Mouse (Mus musculus): ENCODE results near the gene Pgbd5. TPM values are rescaled to one million over a fixed set of nuclear protein-coding genes. Genes with fewer than 3 reads are reported as not detected.

Gene Pgbd5
- polyA plus RNA-seq, 1 experiment from 2014 or later, result 10.3 TPM

- Histone ChIP-seq H3K4me1 (replicated peaks) (peaks cover 15% of the 10 kb centered on the region), H3K27ac (no peak overlapping the region), H3K36me3 (no peaks in the 10 kb centered on the region), H3K9ac (no peak overlapping the region), H3K4me3 (no peak overlapping the region), H3K27me3 (no peaks in the 10 kb centered on the region), H3K4me2 (no peak overlapping the region), H3K9me3 (no peaks in the 10 kb centered on the region)
- WGBS, result 32% methylated on average over 12 of the region's 12 CpGs
- ATAC-seq (ENCODE audit: low FRiP score), result 0 out of 2 replicates have a peak, but pooled peaks have one; percentile 15
These were observed 40.5 kb downstream of the Pgbd5 start for GRCm38 (mm10) chr8:124398843-124399402.

GRCm38 (mm10) chr8:124397321-124398065 lies 42.0 kb downstream of the Pgbd5 start:
- no peaks in the 10 kb centered on the region for H3K27me3 ChIP-seq
- ATAC-seq (ENCODE audit: low FRiP score), result no peak
- no peak overlapping the region for H3K27ac ChIP-seq
- no peak overlapping the region for H3K4me3 ChIP-seq
- no peaks in the 10 kb centered on the region for H3K36me3 ChIP-seq
- no peak overlapping the region for H3K9ac ChIP-seq
- no peak overlapping the region for H3K4me2 ChIP-seq
- no peaks in the 10 kb centered on the region for H3K9me3 ChIP-seq
- H3K4me1 ChIP-seq (replicated peaks), result peaks cover 19% of the 10 kb centered on the region; the same call in 1 of the 2 replicates
- WGBS, result 84% methylated on average over 11 of the region's 11 CpGs

GRCm38 (mm10) chr8:124396531-124396930 lies 42.9 kb downstream of the Pgbd5 start:
- Histone ChIP-seq H3K36me3 (no peaks in the 10 kb centered on the region), H3K9ac (no peak overlapping the region), H3K27me3 (no peaks in the 10 kb centered on the region), H3K27ac (no peak overlapping the region), H3K9me3 (no peaks in the 10 kb centered on the region), H3K4me1 (replicated peaks) (peaks cover 22% of the 10 kb centered on the region; the same call in 1 of the 2 replicates), H3K4me2 (no peak overlapping the region), H3K4me3 (no peak overlapping the region)
- 88% methylated on average over 2 of the region's 2 CpGs for WGBS
- ATAC-seq (ENCODE audit: low FRiP score), result no peak

GRCm38 (mm10) chr8:124395392-124395791 lies 44.1 kb downstream of the Pgbd5 start:
- H3K27me3 ChIP-seq, result no peaks in the 10 kb centered on the region
- no peak for ATAC-seq (ENCODE audit: low FRiP score)
- no peaks in the 10 kb centered on the region for H3K36me3 ChIP-seq
- H3K9me3 ChIP-seq, result no peaks in the 10 kb centered on the region
- H3K27ac ChIP-seq, result no peak overlapping the region
- H3K9ac ChIP-seq, result no peak overlapping the region
- H3K4me1 ChIP-seq (replicated peaks), result peaks cover 22% of the 10 kb centered on the region; the same call in 1 of the 2 replicates
- no peak overlapping the region for H3K4me3 ChIP-seq
- H3K4me2 ChIP-seq, result no peak overlapping the region
- WGBS, result 86% methylated on average over 7 of the region's 7 CpGs

- WGBS, result 84% methylated on average over 7 of the region's 7 CpGs
- no peaks in the 10 kb centered on the region for H3K36me3 ChIP-seq
These were observed 44.5 kb downstream of the Pgbd5 start for GRCm38 (mm10) chr8:124394951-124395350.

GRCm38 (mm10) chr8:124393927-124394326 lies 45.5 kb downstream of the Pgbd5 start:
- H3K4me3 ChIP-seq, result no peak overlapping the region
- peaks cover 14% of the 10 kb centered on the region; the same call in 1 of the 2 replicates for H3K4me1 ChIP-seq (replicated peaks)
- no peaks in the 10 kb centered on the region for H3K36me3 ChIP-seq
- no peaks in the 10 kb centered on the region for H3K27me3 ChIP-seq
- no peak overlapping the region for H3K27ac ChIP-seq
- WGBS, result 84% methylated on average over 4 of the region's 4 CpGs
- no peak overlapping the region for H3K4me2 ChIP-seq
- no peak overlapping the region for H3K9ac ChIP-seq
- H3K9me3 ChIP-seq, result no peaks in the 10 kb centered on the region
- ATAC-seq (ENCODE audit: low FRiP score), result no peak

More at GRCm38 (mm10) chr8:124394951-124395350, 44.5 kb downstream of the Pgbd5 start:
- H3K4me1 ChIP-seq (replicated peaks), result peaks cover 22% of the 10 kb centered on the region; the same call in 1 of the 2 replicates
- no peak for ATAC-seq (ENCODE audit: low FRiP score)
- no peak overlapping the region for H3K27ac ChIP-seq
- H3K9me3 ChIP-seq, result no peaks in the 10 kb centered on the region
- no peaks in the 10 kb centered on the region for H3K27me3 ChIP-seq
- no peak overlapping the region for H3K9ac ChIP-seq
- no peak overlapping the region for H3K4me3 ChIP-seq
- H3K4me2 ChIP-seq, result no peak overlapping the region

- Histone ChIP-seq H3K27ac (peak overlapping the region; percentile 2; the same call in 1 of the 2 replicates), H3K4me3 (no peak overlapping the region), H3K9ac (no peak overlapping the region), H3K4me2 (no peak overlapping the region), H3K9me3 (no peaks in the 10 kb centered on the region), H3K36me3 (no peaks in the 10 kb centered on the region), H3K4me1 (replicated peaks) (peaks cover 11% of the 10 kb centered on the region; the same call in 1 of the 2 replicates), H3K27me3 (no peaks in the 10 kb centered on the region)
- 85% methylated on average over 5 of the region's 5 CpGs for WGBS
- ATAC-seq (ENCODE audit: low FRiP score), result no peak
These were observed 46.4 kb downstream of the Pgbd5 start for GRCm38 (mm10) chr8:124393013-124393412.

- Histone ChIP-seq H3K9ac (no peak overlapping the region), H3K36me3 (no peaks in the 10 kb centered on the region), H3K9me3 (no peaks in the 10 kb centered on the region), H3K4me1 (replicated peaks) (peaks cover 8% of the 10 kb centered on the region; the same call in 1 of the 2 replicates), H3K27me3 (no peaks in the 10 kb centered on the region), H3K4me2 (no peak overlapping the region), H3K27ac (peak overlapping the region; percentile 2; the same call in 1 of the 2 replicates), H3K4me3 (no peak overlapping the region)
- WGBS, result 44% methylated on average over 10 of the region's 10 CpGs
- no peak for ATAC-seq (ENCODE audit: low FRiP score)
These were observed 47.0 kb downstream of the Pgbd5 start for GRCm38 (mm10) chr8:124392271-124393012.

- no peak for ATAC-seq (ENCODE audit: low FRiP score)
- H3K4me3 ChIP-seq, result no peak overlapping the region
- H3K9ac ChIP-seq, result no peak overlapping the region
- 86% methylated on average over 7 of the region's 7 CpGs for WGBS
- no peaks in the 10 kb centered on the region for H3K27me3 ChIP-seq
- no peak overlapping the region for H3K27ac ChIP-seq
- no peaks in the 10 kb centered on the region for H3K36me3 ChIP-seq
- H3K4me2 ChIP-seq, result no peak overlapping the region
- no peaks in the 10 kb centered on the region for H3K9me3 ChIP-seq
- H3K4me1 ChIP-seq (replicated peaks), result peaks cover 14% of the 10 kb centered on the region
These were observed 48.3 kb downstream of the Pgbd5 start for GRCm38 (mm10) chr8:124391191-124391590.

GRCm38 (mm10) chr8:124389495-124389894 lies 50.0 kb downstream of the Pgbd5 start:
- H3K4me1 ChIP-seq (replicated peaks), result peaks cover 18% of the 10 kb centered on the region
- WGBS, result 88% methylated on average over 11 of the region's 11 CpGs
- ATAC-seq (ENCODE audit: low FRiP score), result no peak
- H3K4me2 ChIP-seq, result no peak overlapping the region
- H3K27ac ChIP-seq, result no peak overlapping the region
- no peak overlapping the region for H3K9ac ChIP-seq
- H3K9me3 ChIP-seq, result no peaks in the 10 kb centered on the region
- H3K27me3 ChIP-seq, result no peaks in the 10 kb centered on the region
- H3K36me3 ChIP-seq, result no peaks in the 10 kb centered on the region
- H3K4me3 ChIP-seq, result no peak overlapping the region

- Histone ChIP-seq H3K4me1 (replicated peaks) (peaks cover 24% of the 10 kb centered on the region), H3K36me3 (peaks cover 14% of the 10 kb centered on the region), H3K4me2 (no peak overlapping the region), H3K27me3 (no peaks in the 10 kb centered on the region), H3K9me3 (no peaks in the 10 kb centered on the region), H3K4me3 (no peak overlapping the region), H3K27ac (peak overlapping the region; percentile 45; the same call in 1 of the 2 replicates), H3K9ac (no peak overlapping the region)
- 73% methylated on average over 23 of the region's 23 CpGs for WGBS
- peak; percentile 49; the same call in 1 of the 2 replicates for ATAC-seq (ENCODE audit: low FRiP score)
These were observed 53.1 kb downstream of the Pgbd5 start for GRCm38 (mm10) chr8:124386225-124386899.

- no peak for ATAC-seq (ENCODE audit: low FRiP score)
- Histone ChIP-seq H3K4me2 (no peak overlapping the region), H3K9ac (no peak overlapping the region; the same call in 1 of the 2 replicates), H3K4me1 (replicated peaks) (peaks cover 25% of the 10 kb centered on the region), H3K4me3 (no peak overlapping the region), H3K9me3 (no peaks in the 10 kb centered on the region), H3K36me3 (peaks cover 22% of the 10 kb centered on the region), H3K27ac (no peak overlapping the region), H3K27me3 (no peaks in the 10 kb centered on the region)
- WGBS, result 95% methylated on average over 19 of the region's 19 CpGs
These were observed 55.1 kb downstream of the Pgbd5 start for GRCm38 (mm10) chr8:124384336-124384735.
